Mouse (Mus musculus) ZHBTc4 (cell line): ENCODE results near the gene Nostrin.

Experiments used
- DNase-seq: peaks from one replicate; pipeline ENCODE4 v3.0.0-alpha.2; 2011; ENCODE audit warnings: low read depth, low spot score

Nostrin gene

GRCm38 (mm10) chr2:69135661-69136576 lies at the start of gene Nostrin:
TSS of gene Nostrin (plus strand) at chr2:69135800.
- DNase-seq: no peak

- no peak for DNase-seq
Observed at GRCm38 (mm10) chr2:69086505-69087260, 48.9 kb upstream of the Nostrin start.

- DNase-seq: no peak
Observed at GRCm38 (mm10) chr2:69095836-69096235, 39.8 kb upstream of the Nostrin start.

- DNase-seq: no peak
Observed at GRCm38 (mm10) chr2:69096821-69097220, 38.8 kb upstream of the Nostrin start.

GRCm38 (mm10) chr2:69097526-69097925 lies 38.1 kb upstream of the Nostrin start:
- DNase-seq: no peak

GRCm38 (mm10) chr2:69098701-69099100 lies 36.9 kb upstream of the Nostrin start:
- no peak for DNase-seq

GRCm38 (mm10) chr2:69099147-69099546 lies 36.5 kb upstream of the Nostrin start:
- no peak for DNase-seq

GRCm38 (mm10) chr2:69100706-69101105 lies 34.9 kb upstream of the Nostrin start:
- peak; percentile 66 for DNase-seq

GRCm38 (mm10) chr2:69103526-69103925 lies 32.1 kb upstream of the Nostrin start:
- DNase-seq: no peak

GRCm38 (mm10) chr2:69104511-69105145 lies 31.0 kb upstream of the Nostrin start:
- DNase-seq: peak; percentile 27

- DNase-seq: no peak
Observed at GRCm38 (mm10) chr2:69109246-69109645, 26.4 kb upstream of the Nostrin start.

- DNase-seq: no peak
Observed at GRCm38 (mm10) chr2:69109710-69110109, 25.9 kb upstream of the Nostrin start.

GRCm38 (mm10) chr2:69112609-69113008 lies 23.0 kb upstream of the Nostrin start:
- peak; percentile 10 for DNase-seq

GRCm38 (mm10) chr2:69113829-69114547 lies 21.6 kb upstream of the Nostrin start:
- no peak for DNase-seq

- DNase-seq: no peak
Observed at GRCm38 (mm10) chr2:69115921-69116320, 19.7 kb upstream of the Nostrin start.

GRCm38 (mm10) chr2:69116767-69117166 lies 18.8 kb upstream of the Nostrin start:
- DNase-seq: no peak

- no peak for DNase-seq
Observed at GRCm38 (mm10) chr2:69118994-69119393, 16.6 kb upstream of the Nostrin start.

GRCm38 (mm10) chr2:69119718-69120117 lies 15.9 kb upstream of the Nostrin start:
- no peak for DNase-seq

- no peak for DNase-seq
Observed at GRCm38 (mm10) chr2:69121681-69122080, 13.9 kb upstream of the Nostrin start.

- no peak for DNase-seq
Observed at GRCm38 (mm10) chr2:69125425-69125824, 10.2 kb upstream of the Nostrin start.

- DNase-seq: peak; percentile 64
Observed at GRCm38 (mm10) chr2:69128321-69128720, 7.3 kb upstream of the Nostrin start.
